Mouse (Mus musculus): ENCODE measurements around the gene Sprr1a. TPM values are rescaled to one million over a fixed set of nuclear protein-coding genes. Genes with fewer than 3 reads are reported as not detected.
"Not testable (repeated sequence)": the region's sequence is repeated elsewhere in the genome, so short reads cannot be mapped to it uniquely, and the experiment has no call there.

Gene Sprr1a
- polyA plus RNA-seq, 1 experiment from 2014 or later, result 0.74 TPM

GRCm38 (mm10) chr3:92481249-92481648 lies 4.4 kb downstream of the Sprr1a start:
- not testable (repeated sequence) for H3K27me3 ChIP-seq (ENCODE audit: control insufficient read depth, insufficient read depth, low read length); H3K4me3 ChIP-seq (ENCODE audit: low read depth, low read length); H3K9ac ChIP-seq (ENCODE audit: low read depth, low read length); H3K4me2 ChIP-seq; ATAC-seq (replicated peaks; ENCODE audit: insufficient number of reproducible peaks, low FRiP score, low TSS enrichment); H3K27ac ChIP-seq (ENCODE audit: low read depth, low read length); H3K4me1 ChIP-seq (ENCODE audit: control insufficient read depth, insufficient read depth, low read length); H3K36me3 ChIP-seq (ENCODE audit: control insufficient read depth, insufficient read depth, low read length); H3K9me3 ChIP-seq (replicated peaks; ENCODE audit: control insufficient read depth, low read length)

- H3K9me3 ChIP-seq (replicated peaks; ENCODE audit: control insufficient read depth, low read length), result no peaks in the 10 kb centered on the region
- no peak for ATAC-seq (replicated peaks; ENCODE audit: insufficient number of reproducible peaks, low FRiP score, low TSS enrichment)
- no peak overlapping the region for H3K27ac ChIP-seq (ENCODE audit: low read depth, low read length)
- H3K9ac ChIP-seq (ENCODE audit: low read depth, low read length), result no peak overlapping the region
- no peaks in the 10 kb centered on the region for H3K36me3 ChIP-seq (ENCODE audit: control insufficient read depth, insufficient read depth, low read length)
- WGBS (ENCODE audit: insufficient replicate concordance), result 65% methylated on average over 2 of the region's 2 CpGs
- H3K4me2 ChIP-seq, result no peak overlapping the region
- no peaks in the 10 kb centered on the region for H3K27me3 ChIP-seq (ENCODE audit: control insufficient read depth, insufficient read depth, low read length)
- no peaks in the 10 kb centered on the region for H3K4me1 ChIP-seq (ENCODE audit: control insufficient read depth, insufficient read depth, low read length)
- no peak overlapping the region for H3K4me3 ChIP-seq (ENCODE audit: low read depth, low read length)
Observed at GRCm38 (mm10) chr3:92470111-92470510, 15.6 kb downstream of the Sprr1a start.

- ATAC-seq (replicated peaks; ENCODE audit: insufficient number of reproducible peaks, low FRiP score, low TSS enrichment), result no peak
- Histone ChIP-seq H3K4me3 (ENCODE audit: low read depth, low read length) (no peak overlapping the region), H3K9ac (ENCODE audit: low read depth, low read length) (no peak overlapping the region)
Observed at GRCm38 (mm10) chr3:92467424-92467823, 18.3 kb downstream of the Sprr1a start.

GRCm38 (mm10) chr3:92466576-92466975 lies 19.1 kb downstream of the Sprr1a start:
- no peak for ATAC-seq (replicated peaks; ENCODE audit: insufficient number of reproducible peaks, low FRiP score, low TSS enrichment)
- Histone ChIP-seq H3K9me3 (replicated peaks; ENCODE audit: control insufficient read depth, low read length) (no peaks in the 10 kb centered on the region), H3K9ac (ENCODE audit: low read depth, low read length) (no peak overlapping the region), H3K27me3 (ENCODE audit: control insufficient read depth, insufficient read depth, low read length) (no peaks in the 10 kb centered on the region), H3K4me3 (ENCODE audit: low read depth, low read length) (no peak overlapping the region), H3K36me3 (ENCODE audit: control insufficient read depth, insufficient read depth, low read length) (no peaks in the 10 kb centered on the region), H3K4me2 (no peak overlapping the region), H3K4me1 (ENCODE audit: control insufficient read depth, insufficient read depth, low read length) (no peaks in the 10 kb centered on the region), H3K27ac (ENCODE audit: low read depth, low read length) (no peak overlapping the region)
- WGBS (ENCODE audit: insufficient replicate concordance), result 73% methylated on average over 1 of the region's 1 CpGs

More at GRCm38 (mm10) chr3:92467424-92467823, 18.3 kb downstream of the Sprr1a start:
- no peaks in the 10 kb centered on the region for H3K9me3 ChIP-seq (replicated peaks; ENCODE audit: control insufficient read depth, low read length)
- H3K4me1 ChIP-seq (ENCODE audit: control insufficient read depth, insufficient read depth, low read length), result no peaks in the 10 kb centered on the region
- H3K36me3 ChIP-seq (ENCODE audit: control insufficient read depth, insufficient read depth, low read length), result no peaks in the 10 kb centered on the region
- no peaks in the 10 kb centered on the region for H3K27me3 ChIP-seq (ENCODE audit: control insufficient read depth, insufficient read depth, low read length)
- no peak overlapping the region for H3K4me2 ChIP-seq
- no peak overlapping the region for H3K27ac ChIP-seq (ENCODE audit: low read depth, low read length)

GRCm38 (mm10) chr3:92458620-92459019 lies 27.1 kb downstream of the Sprr1a start, which contains the start of gene Sprr3:
Sprr3 (minus strand) TSS chr3:92458720.
- H3K4me3 ChIP-seq (ENCODE audit: low read depth, low read length), result no peak within 1 kb of the TSS
- H3K36me3 ChIP-seq (ENCODE audit: control insufficient read depth, insufficient read depth, low read length), result no peaks in the 10 kb centered on the region
- no peaks in the 10 kb centered on the region for H3K27me3 ChIP-seq (ENCODE audit: control insufficient read depth, insufficient read depth, low read length)
- no peak for ATAC-seq (replicated peaks; ENCODE audit: insufficient number of reproducible peaks, low FRiP score, low TSS enrichment)
- no peaks in the 10 kb centered on the region for H3K9me3 ChIP-seq (replicated peaks; ENCODE audit: control insufficient read depth, low read length)
- no peak within 1 kb of the TSS for H3K27ac ChIP-seq (ENCODE audit: low read depth, low read length)
- no peak within 1 kb of the TSS for H3K9ac ChIP-seq (ENCODE audit: low read depth, low read length)
- H3K4me1 ChIP-seq (ENCODE audit: control insufficient read depth, insufficient read depth, low read length), result no peaks in the 10 kb centered on the region
- WGBS (ENCODE audit: insufficient replicate concordance), result 69% methylated on average over 2 of the region's 2 CpGs
- H3K4me2 ChIP-seq, result no peak within 1 kb of the TSS

GRCm38 (mm10) chr3:92455151-92455550 lies 30.5 kb downstream of the Sprr1a start:
- H3K36me3 ChIP-seq (ENCODE audit: control insufficient read depth, insufficient read depth, low read length), result no peaks in the 10 kb centered on the region
- H3K4me2 ChIP-seq, result no peak overlapping the region
- ATAC-seq (replicated peaks; ENCODE audit: insufficient number of reproducible peaks, low FRiP score, low TSS enrichment), result no peak
- no peak overlapping the region for H3K9ac ChIP-seq (ENCODE audit: low read depth, low read length)
- H3K27ac ChIP-seq (ENCODE audit: low read depth, low read length), result no peak overlapping the region
- no peaks in the 10 kb centered on the region for H3K27me3 ChIP-seq (ENCODE audit: control insufficient read depth, insufficient read depth, low read length)
- H3K4me1 ChIP-seq (ENCODE audit: control insufficient read depth, insufficient read depth, low read length), result no peaks in the 10 kb centered on the region
- no peak overlapping the region for H3K4me3 ChIP-seq (ENCODE audit: low read depth, low read length)
- WGBS (ENCODE audit: insufficient replicate concordance), result 66% methylated on average over 5 of the region's 5 CpGs
- H3K9me3 ChIP-seq (replicated peaks; ENCODE audit: control insufficient read depth, low read length), result no peaks in the 10 kb centered on the region

- H3K27ac ChIP-seq (ENCODE audit: low read depth, low read length), result no peak overlapping the region
- 76% methylated on average over 3 of the region's 3 CpGs for WGBS (ENCODE audit: insufficient replicate concordance)
- H3K4me1 ChIP-seq (ENCODE audit: control insufficient read depth, insufficient read depth, low read length), result no peaks in the 10 kb centered on the region
- no peak overlapping the region for H3K4me3 ChIP-seq (ENCODE audit: low read depth, low read length)
- ATAC-seq (replicated peaks; ENCODE audit: insufficient number of reproducible peaks, low FRiP score, low TSS enrichment), result no peak
- no peaks in the 10 kb centered on the region for H3K36me3 ChIP-seq (ENCODE audit: control insufficient read depth, insufficient read depth, low read length)
- no peak overlapping the region for H3K4me2 ChIP-seq
- H3K9ac ChIP-seq (ENCODE audit: low read depth, low read length), result no peak overlapping the region
- no peaks in the 10 kb centered on the region for H3K9me3 ChIP-seq (replicated peaks; ENCODE audit: control insufficient read depth, low read length)
- H3K27me3 ChIP-seq (ENCODE audit: control insufficient read depth, insufficient read depth, low read length), result no peaks in the 10 kb centered on the region
Observed at GRCm38 (mm10) chr3:92440177-92440576, 45.5 kb downstream of the Sprr1a start.

GRCm38 (mm10) chr3:92438689-92439088 lies 47.0 kb downstream of the Sprr1a start, which contains the start of gene Sprr1b:
Sprr1b (minus strand) TSS chr3:92438789.
- no peak within 1 kb of the TSS for H3K4me2 ChIP-seq
- H3K27me3 ChIP-seq (ENCODE audit: control insufficient read depth, insufficient read depth, low read length), result no peaks in the 10 kb centered on the region
- WGBS (ENCODE audit: insufficient replicate concordance), result 87% methylated on average over 3 of the region's 3 CpGs
- H3K4me3 ChIP-seq (ENCODE audit: low read depth, low read length), result no peak within 1 kb of the TSS
- H3K9me3 ChIP-seq (replicated peaks; ENCODE audit: control insufficient read depth, low read length), result no peaks in the 10 kb centered on the region
- no peak within 1 kb of the TSS for H3K9ac ChIP-seq (ENCODE audit: low read depth, low read length)
- no peak within 1 kb of the TSS for H3K27ac ChIP-seq (ENCODE audit: low read depth, low read length)
- no peaks in the 10 kb centered on the region for H3K36me3 ChIP-seq (ENCODE audit: control insufficient read depth, insufficient read depth, low read length)
- no peaks in the 10 kb centered on the region for H3K4me1 ChIP-seq (ENCODE audit: control insufficient read depth, insufficient read depth, low read length)
- no peak for ATAC-seq (replicated peaks; ENCODE audit: insufficient number of reproducible peaks, low FRiP score, low TSS enrichment)

Measured in heart, embryonic 11.5 days (tissue).